In the genomic region with DNA sequence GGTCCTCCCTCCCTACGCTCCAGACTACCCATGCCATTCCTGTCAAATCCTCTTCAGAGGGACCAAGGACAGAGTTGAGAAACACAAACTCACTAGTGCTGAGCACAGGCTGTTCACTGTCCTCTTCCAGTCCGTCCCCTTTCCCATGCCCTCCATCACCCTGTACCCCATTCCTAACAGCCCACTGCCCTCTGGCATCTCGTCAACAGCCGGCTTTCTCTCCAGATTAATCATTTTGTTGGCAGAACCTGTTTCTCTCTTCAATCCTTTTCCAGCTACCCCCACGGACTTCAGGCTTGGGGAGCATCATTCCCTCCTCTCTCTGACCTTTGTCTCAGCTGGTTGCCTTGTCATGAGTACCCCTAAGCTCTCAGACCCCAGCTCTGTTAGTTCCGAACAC, we compare ENCODE assay signal across 16 mouse cellular contexts.
"Had no signal": no experiment of that assay in that cellular context is flagged by ENCODE, and none has a peak within 500 bp of the region (broad histone marks: within the 10 kb centered on the region; RNA-seq: fewer than 3 reads in every experiment).

No protein-coding gene starts in this region.

- DNase-seq: heart, postnatal 10 days; heart, postnatal 14 days; heart, postnatal 36 days; heart, postnatal 4 days; kidney, adult 11 months; kidney, adult 18-20 months; kidney, adult 2 months; kidney, adult 8-10 months; kidney, adult 9 months; kidney, postnatal 10 days; kidney, postnatal 14 days; kidney, postnatal 25 days; kidney, postnatal 36 days; kidney, postnatal 4 days; layer of hippocampus, adult 9-11 months; layer of hippocampus, postnatal 36 days had no signal
